Mouse (Mus musculus) A20 (cell line): ENCODE results near the gene Otud3.
"Not testable (repeated sequence)": the region's sequence is repeated elsewhere in the genome, so short reads cannot be mapped to it uniquely, and the experiment has no call there.

ENCODE experiments used
- DNase-seq: peaks from one replicate; pipeline ENCODE4 v3.0.0-alpha.2; 2011; ENCODE audit warnings: low read depth, low spot score

Otud3 gene

GRCm38 (mm10) chr4:138913797-138914196 is at the start of gene Otud3:
Gene Otud3, minus strand, starts transcription at chr4:138913945.
- DNase-seq: peak; percentile 96

- no peak for DNase-seq
Measured at GRCm38 (mm10) chr4:138962719-138963118, 49.0 kb upstream of the Otud3 start.

GRCm38 (mm10) chr4:138959926-138960325 is 46.2 kb upstream of the Otud3 start:
- DNase-seq: no peak

- no peak for DNase-seq
Measured at GRCm38 (mm10) chr4:138959120-138959519, 45.4 kb upstream of the Otud3 start.

GRCm38 (mm10) chr4:138958612-138959011 is 44.9 kb upstream of the Otud3 start:
- DNase-seq: no peak

- DNase-seq: no peak
Measured at GRCm38 (mm10) chr4:138948257-138948656, 34.5 kb upstream of the Otud3 start.

- peak; percentile 93 for DNase-seq
Measured at GRCm38 (mm10) chr4:138943730-138944129, 30.0 kb upstream of the Otud3 start.

GRCm38 (mm10) chr4:138941966-138942365 is 28.2 kb upstream of the Otud3 start:
- no peak for DNase-seq

GRCm38 (mm10) chr4:138941401-138941800 is 27.7 kb upstream of the Otud3 start:
- no peak for DNase-seq

- no peak for DNase-seq
Measured at GRCm38 (mm10) chr4:138939481-138939880, 25.7 kb upstream of the Otud3 start.

GRCm38 (mm10) chr4:138938495-138939269 is 24.9 kb upstream of the Otud3 start:
- peak; percentile 22 for DNase-seq

GRCm38 (mm10) chr4:138934456-138935145 is 20.9 kb upstream of the Otud3 start:
- no peak for DNase-seq

- DNase-seq: no peak
Measured at GRCm38 (mm10) chr4:138933862-138934261, 20.1 kb upstream of the Otud3 start.

- DNase-seq: no peak
Measured at GRCm38 (mm10) chr4:138925561-138925960, 11.8 kb upstream of the Otud3 start.

- DNase-seq: peak; percentile 86
Measured at GRCm38 (mm10) chr4:138922131-138922459, 8.3 kb upstream of the Otud3 start.

GRCm38 (mm10) chr4:138921254-138922130 is 7.7 kb upstream of the Otud3 start:
- peak; percentile 41 for DNase-seq

- no peak for DNase-seq
Measured at GRCm38 (mm10) chr4:138917282-138917681, 3.5 kb upstream of the Otud3 start.

GRCm38 (mm10) chr4:138913141-138913787 is 481 bp downstream of the Otud3 start:
- no peak for DNase-seq

- DNase-seq: no peak
Measured at GRCm38 (mm10) chr4:138905624-138906337, 8.0 kb downstream of the Otud3 start.

GRCm38 (mm10) chr4:138899361-138899760 is 14.4 kb downstream of the Otud3 start:
- no peak for DNase-seq

GRCm38 (mm10) chr4:138893789-138894188 is 20.0 kb downstream of the Otud3 start:
- DNase-seq: not testable (repeated sequence)
